Comparison of ENCODE assay signal across 18 mouse cellular contexts in the genomic region with DNA sequence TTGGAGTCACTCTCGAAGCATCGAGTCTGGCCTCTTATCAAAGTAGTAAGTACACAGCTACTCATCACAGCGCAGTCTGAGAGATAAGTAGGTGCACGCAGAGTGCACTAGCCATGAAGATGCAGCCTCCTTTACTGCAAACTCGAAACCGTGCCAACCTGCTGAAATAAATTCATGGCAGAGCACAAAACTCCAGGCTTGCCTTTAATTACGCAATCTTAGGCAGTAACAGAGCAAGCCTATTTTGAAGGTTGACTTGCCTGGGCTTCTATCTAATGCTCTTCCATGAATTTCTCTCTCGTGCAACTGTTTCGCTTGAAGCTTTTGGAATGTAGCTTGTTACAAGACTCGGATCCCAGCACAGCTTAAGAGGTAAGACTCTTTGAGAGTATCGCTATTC. TPM values are rescaled to one million over a fixed set of nuclear protein-coding genes. Genes with fewer than 3 reads are reported as not detected.
A peak's percentile ranks its signal among the peaks of the same experiment; 100 is the strongest.
DNase-seq lines count a peak whose midpoint lies in the region; TF ChIP-seq lines count a peak whose summit lies in the region.
"Had no signal": no experiment of that assay in that cellular context is flagged by ENCODE, and none has a peak within 500 bp of the region (broad histone marks: within the 10 kb centered on the region; RNA-seq: fewer than 3 reads in every experiment).

No protein-coding gene starts in this region.

- peaks cover 30% of the 10 kb centered on the region for H3K4me1 ChIP-seq in liver, adult 2 months (ENCODE audit: control insufficient read depth, insufficient read depth, low read length)

- intact Hi-C loops in heart, postnatal 36 days (cut with DNase I) = no loop called here

- H3ac ChIP-seq in myocyte (ENCODE audit: control insufficient read depth, insufficient read length) = no peak overlapping the region

- DNase-seq in adrenal gland, adult 2 months = peak; percentile 36
- no peak for DNase-seq in adrenal gland, postnatal 4 days (ENCODE audit: low spot score in 2 of 2)
- DNase-seq in liver, adult 2 months (ENCODE audit: extremely low read depth, low read depth, low spot score) = peak; percentile 86
- no peak for DNase-seq in liver
- peak; percentile 47 for DNase-seq in fat pad, adult 2 months (ENCODE audit: extremely low read depth, low read depth, low spot score)
- no peak for DNase-seq in retina, embryonic 14.5 days (ENCODE audit: low spot score)
- no peak for DNase-seq in heart, postnatal 36 days
- DNase-seq: cerebellum, adult 11-12 months; forebrain, postnatal 0 days; gastrocnemius, postnatal 10 days; lung, postnatal 36 days; right cerebral cortex, postnatal 14 days; thymus, adult 18-20 months had no signal

- peaks cover 41% of the 10 kb centered on the region for H3K79me2 ChIP-seq in liver, adult 2 months (ENCODE audit: control insufficient read depth, insufficient read depth, low read length)
- H3K79me2 ChIP-seq in myocyte (ENCODE audit: control insufficient read depth, insufficient read depth) = peaks cover 88% of the 10 kb centered on the region

- H3K27ac ChIP-seq in liver, adult 2 months (replicated peaks; ENCODE audit: insufficient read depth, low read depth, low read length) = peak overlapping the region; percentile 92
- H3K27ac ChIP-seq: heart, embryonic 10.5 days; left cerebral cortex, adult 2 months; limb, embryonic 12.5 days had no signal

- WGBS in liver, adult 2 months = 26% methylated on average over 11 of the region's 11 CpGs

- H3K36me3 ChIP-seq in liver, adult 2 months (ENCODE audit: control insufficient read depth, insufficient read depth, low read length) = no peaks in the 10 kb centered on the region
- H3K36me3 ChIP-seq in myocyte (ENCODE audit: control insufficient read depth, insufficient read depth) = peaks cover 28% of the 10 kb centered on the region

- H3K4me2 ChIP-seq in myocyte (ENCODE audit: low read depth) = no peak overlapping the region
- H3K4me2 ChIP-seq: limb, embryonic 12.5 days; midbrain, embryonic 11.5 days had no signal

- no peaks in the 10 kb centered on the region for H3K27me3 ChIP-seq in liver, adult 2 months (ENCODE audit: control insufficient read depth, insufficient read depth, low read length)
- H3K27me3 ChIP-seq in myocyte (ENCODE audit: control insufficient read depth, insufficient read depth, insufficient read length) = no peaks in the 10 kb centered on the region
- H3K27me3 ChIP-seq: limb, embryonic 12.5 days had no signal

- no peak for TF ChIP-seq POLR2A in liver, adult 2 months (IDR thresholded peaks at IDR 0.05; ENCODE audit: extremely low read depth, insufficient read depth, low read length)
- no peak for TF ChIP-seq POLR2A in myocyte (IDR thresholded peaks at IDR 0.05; ENCODE audit: insufficient read length, low read depth)

- H3K9ac ChIP-seq in liver, adult 2 months (ENCODE audit: low read depth, low read length) = no peak overlapping the region
- H3K9ac ChIP-seq: forebrain, postnatal 0 days; limb, embryonic 12.5 days had no signal

- no peak for TF ChIP-seq CTCF in liver, adult 2 months (IDR thresholded peaks at IDR 0.05; ENCODE audit: low read depth, low read length)

- H3K4me3 ChIP-seq in liver, adult 2 months (ENCODE audit: insufficient read depth, low read depth, low read length) = no peak overlapping the region
- H3K4me3 ChIP-seq in myocyte = no peak overlapping the region
- H3K4me3 ChIP-seq: heart, embryonic 10.5 days; left cerebral cortex, adult 2 months; limb, embryonic 12.5 days had no signal

TF ChIP-seq in myocyte, 11 proteins besides CTCF, POLR2A, EP300 and RAD21:
- TF ChIP-seq CEBPB (IDR thresholded peaks at IDR 0.05; ENCODE audit: insufficient read depth, poor library complexity, severe bottlenecking) = 0 out of 2 replicates have a peak, but pooled peaks have one; percentile 55
- no peak for TF ChIP-seq MYOD1 (IDR thresholded peaks at IDR 0.05; ENCODE audit: control insufficient read depth in 1 of 3, insufficient read length in 2 of 3, low read depth in 2 of 3)

RNA-seq across cellular contexts. Expression of a gene that starts 25.1 kb away (rescaled TPM):
- total RNA-seq in adrenal gland, adult 2 months (2021) = 10 to 100 TPM; 23.2 to 28.9 TPM
- polyA plus RNA-seq in adrenal gland, adult 2 months (2012; rRNA removed) = 1.2 and 2.0 TPM in 2 replicates
- total RNA-seq in adrenal gland, postnatal 4 days (2021) = 10 to 100 TPM; 35.1 to 40.6 TPM
- total RNA-seq in liver, adult 2 months (2014; rRNA removed) = 12.4 and 17.1 TPM in 2 replicates
- 3.4 and 3.5 TPM in 2 replicates for polyA plus RNA-seq in liver, adult 2 months (2012; rRNA removed)
- 27.4 TPM for polyA plus RNA-seq in myocyte (2012; fragmentation: generic; extraction: Trizol)
- total RNA-seq in heart, postnatal 36 days (2021) = 1 to 10 TPM; 3.0 to 4.6 TPM

Comparison
In these comparisons a context has a peak if more than half of its experiments do, and no peak if none do; other contexts are left out.
1. DNase-seq: peak in adrenal gland, adult 2 months (single experiment), liver, adult 2 months (single experiment) and fat pad, adult 2 months (single experiment); none in adrenal gland, postnatal 4 days (0 of 2), liver (single experiment), retina, embryonic 14.5 days (single experiment) and heart, postnatal 36 days (0 of 2).